Mouse (Mus musculus) limb, embryonic 13.5 days (tissue): ENCODE data around the gene Rpp25. TPM values are rescaled to one million over a fixed set of nuclear protein-coding genes. Genes with fewer than 3 reads are reported as not detected.

Experiments
- ATAC-seq: fragments of 200-750 bp; cut with Nextera tagmentation; 2 replicates; pipeline ENCODE4 v1.8.0; 2017; ENCODE audit warnings: low read depth, moderate number of reproducible peaks, moderate TSS enrichment; ENCODE audit not compliant: low FRiP score
- H3K27ac ChIP-seq: fragments of 300-500 bp; sonication (generic); 2 replicates; pipeline ENCODE4 v1.5.1; 2015; ENCODE audit warnings: inconsistent platforms, mild to moderate bottlenecking, moderate library complexity
- H3K27me3 ChIP-seq: fragments of 300-500 bp; sonication (generic); 2 replicates; pipeline ENCODE4 v1.6.1; 2015; ENCODE audit warnings: mild to moderate bottlenecking, inconsistent platforms
- H3K36me3 ChIP-seq: fragments of 300-500 bp; sonication (generic); 2 replicates; pipeline ENCODE4 v1.6.1; 2015; ENCODE audit warnings: inconsistent platforms, mild to moderate bottlenecking, moderate library complexity
- H3K4me1 ChIP-seq: fragments of 300-500 bp; sonication (generic); 2 replicates; pipeline ENCODE4 v1.6.1; 2015; ENCODE audit warnings: inconsistent platforms
- H3K4me2 ChIP-seq: fragments of 300-500 bp; sonication (generic); replicated peaks from 2 replicates; pipeline ENCODE4 v1.6.1; 2015; ENCODE audit warnings: inconsistent platforms, mild to moderate bottlenecking, moderate library complexity
- H3K4me3 ChIP-seq: fragments of 300-500 bp; sonication (generic); 2 replicates; pipeline ENCODE4 v1.5.1; 2015; ENCODE audit warnings: moderate library complexity, mild to moderate bottlenecking, inconsistent platforms
- H3K9ac ChIP-seq: fragments of 300-500 bp; sonication (generic); 2 replicates; pipeline ENCODE4 v1.6.1; 2015; ENCODE audit warnings: mild to moderate bottlenecking, inconsistent platforms
- H3K9me3 ChIP-seq: fragments of 300-500 bp; sonication (generic); 2 replicates; pipeline ENCODE4 v1.6.1; 2016; ENCODE audit warnings: inconsistent platforms
- WGBS: fragments of 180-500 bp; shearing (Covaris S2); methylation state at CpG from one replicate; pipeline ENCODE4 v1.1.7; 2015; 5-methylcytosine and 5-hydroxymethylcytosine counted together
- polyA plus RNA-seq: library from polyadenylated mRNA; unstranded; fragments of >200 nt; fragmentation: Nextera tagmentation; extraction: Ambion mirVana; gene quantifications from 2 replicates; pipeline ENCODE4 v1.2.1, GENCODE M21; 2015

Gene Rpp25
- polyA plus RNA-seq, 1 experiment from 2014 or later: 1.9 TPM

DNA sequence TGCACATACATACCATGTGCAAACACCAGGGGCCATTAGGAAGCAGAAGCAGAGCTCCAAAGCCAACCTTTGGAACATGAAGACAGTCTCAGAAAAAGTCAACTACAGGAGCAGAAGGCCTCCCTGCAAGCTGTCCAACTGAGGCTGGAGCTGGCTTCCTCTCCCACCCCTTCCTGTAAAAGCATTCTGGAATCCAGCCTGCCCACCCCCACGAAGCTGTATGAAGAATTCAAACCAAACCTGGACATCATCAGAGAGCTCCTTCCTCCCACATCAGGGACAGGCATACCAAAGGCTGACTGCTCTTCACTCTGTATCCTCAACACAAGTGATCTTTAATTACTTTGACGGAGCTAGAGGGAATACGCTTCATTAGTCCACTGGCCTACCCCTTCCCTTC lies 40.1 kb downstream of the Rpp25 start:
- Histone ChIP-seq H3K27me3 (no peaks in the 10 kb centered on the region), H3K4me2 (no peak overlapping the region), H3K9me3 (no peaks in the 10 kb centered on the region), H3K27ac (no peak overlapping the region), H3K4me1 (peaks cover 5% of the 10 kb centered on the region), H3K36me3 (peaks cover 96% of the 10 kb centered on the region), H3K4me3 (no peak overlapping the region), H3K9ac (no peak overlapping the region)
- ATAC-seq: no peak
- 85% methylated on average over 3 of the region's 3 CpGs for WGBS

DNA sequence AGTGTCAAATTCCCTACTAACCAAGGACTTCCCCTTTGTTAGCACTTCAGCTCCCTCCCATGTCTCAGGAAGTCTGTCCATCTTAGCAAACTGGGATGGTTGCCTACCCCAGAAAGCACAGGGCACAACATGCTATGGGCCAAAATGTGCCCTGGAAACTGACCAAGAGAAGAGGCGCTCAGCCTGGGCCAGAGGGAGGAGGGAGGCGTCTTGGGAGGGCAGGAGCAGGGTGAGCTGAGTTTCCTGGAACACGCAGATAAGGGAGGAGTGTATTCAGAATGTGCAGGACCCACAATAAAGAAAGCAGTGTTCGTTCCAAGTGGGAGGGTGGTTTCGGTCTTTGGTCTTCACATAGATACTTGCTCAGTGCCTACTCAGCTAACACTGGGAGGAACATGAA lies 43.5 kb downstream of the Rpp25 start:
- Histone ChIP-seq H3K4me1 (peaks cover 7% of the 10 kb centered on the region), H3K9me3 (no peaks in the 10 kb centered on the region), H3K4me3 (no peak overlapping the region), H3K9ac (no peak overlapping the region), H3K36me3 (peaks cover 83% of the 10 kb centered on the region), H3K4me2 (no peak overlapping the region), H3K27ac (no peak overlapping the region), H3K27me3 (no peaks in the 10 kb centered on the region)
- ATAC-seq: no peak
- WGBS: 92% methylated on average over 5 of the region's 5 CpGs

DNA sequence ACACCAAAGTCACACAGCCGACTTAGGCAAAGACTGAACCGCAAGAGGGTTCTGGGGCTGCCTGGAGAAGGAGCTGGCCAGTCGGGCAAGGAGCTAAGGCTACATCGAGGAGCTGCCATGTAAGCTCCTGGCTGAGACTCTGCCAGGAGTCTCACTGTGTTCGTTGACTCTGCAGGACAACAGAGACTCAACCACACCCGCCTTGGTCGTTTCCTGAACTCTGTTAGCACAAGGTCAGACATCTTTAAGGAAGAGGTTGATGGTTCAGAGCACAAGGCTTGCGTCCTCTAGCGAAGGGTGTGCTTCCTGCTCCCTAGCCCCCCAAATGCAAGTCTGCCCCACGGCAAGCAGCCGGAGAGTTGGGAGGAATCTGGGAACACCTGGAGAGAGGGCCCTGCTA lies 44.0 kb downstream of the Rpp25 start:
- WGBS: 91% methylated on average over 11 of the region's 11 CpGs
- no peak overlapping the region for H3K27ac ChIP-seq
- no peak for ATAC-seq
- H3K4me3 ChIP-seq: no peak overlapping the region
- peaks cover 7% of the 10 kb centered on the region for H3K4me1 ChIP-seq
- H3K36me3 ChIP-seq: peaks cover 77% of the 10 kb centered on the region
- no peaks in the 10 kb centered on the region for H3K9me3 ChIP-seq
- H3K27me3 ChIP-seq: no peaks in the 10 kb centered on the region
- H3K4me2 ChIP-seq: no peak overlapping the region
- H3K9ac ChIP-seq: no peak overlapping the region

DNA sequence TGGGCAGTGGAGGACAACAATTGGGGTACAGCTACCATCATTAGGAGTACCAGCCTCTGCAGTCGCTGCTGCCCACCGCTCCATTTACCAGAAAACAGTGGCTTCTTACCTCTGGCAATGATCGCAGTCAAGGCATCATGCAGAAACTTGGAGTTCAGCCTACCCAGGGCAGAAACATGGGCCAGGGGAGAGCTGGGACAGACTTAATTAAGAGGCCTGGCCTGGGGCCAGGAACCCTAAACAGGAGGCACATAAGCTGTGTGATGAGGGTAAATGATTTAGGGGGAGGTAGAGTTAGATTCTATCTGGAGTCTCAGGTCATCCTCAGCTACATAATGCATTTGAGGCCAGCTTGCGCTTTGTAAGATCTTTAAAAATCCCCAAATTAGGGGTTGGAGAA lies 45.4 kb downstream of the Rpp25 start:
- Histone ChIP-seq H3K4me1 (peaks cover 7% of the 10 kb centered on the region), H3K27me3 (no peaks in the 10 kb centered on the region), H3K4me2 (no peak overlapping the region), H3K4me3 (no peak overlapping the region), H3K36me3 (peaks cover 64% of the 10 kb centered on the region), H3K9ac (no peak overlapping the region; the same call in 1 of the 2 replicates), H3K9me3 (no peaks in the 10 kb centered on the region), H3K27ac (no peak overlapping the region)
- ATAC-seq: no peak
- WGBS: 90% methylated on average over 4 of the region's 4 CpGs

DNA sequence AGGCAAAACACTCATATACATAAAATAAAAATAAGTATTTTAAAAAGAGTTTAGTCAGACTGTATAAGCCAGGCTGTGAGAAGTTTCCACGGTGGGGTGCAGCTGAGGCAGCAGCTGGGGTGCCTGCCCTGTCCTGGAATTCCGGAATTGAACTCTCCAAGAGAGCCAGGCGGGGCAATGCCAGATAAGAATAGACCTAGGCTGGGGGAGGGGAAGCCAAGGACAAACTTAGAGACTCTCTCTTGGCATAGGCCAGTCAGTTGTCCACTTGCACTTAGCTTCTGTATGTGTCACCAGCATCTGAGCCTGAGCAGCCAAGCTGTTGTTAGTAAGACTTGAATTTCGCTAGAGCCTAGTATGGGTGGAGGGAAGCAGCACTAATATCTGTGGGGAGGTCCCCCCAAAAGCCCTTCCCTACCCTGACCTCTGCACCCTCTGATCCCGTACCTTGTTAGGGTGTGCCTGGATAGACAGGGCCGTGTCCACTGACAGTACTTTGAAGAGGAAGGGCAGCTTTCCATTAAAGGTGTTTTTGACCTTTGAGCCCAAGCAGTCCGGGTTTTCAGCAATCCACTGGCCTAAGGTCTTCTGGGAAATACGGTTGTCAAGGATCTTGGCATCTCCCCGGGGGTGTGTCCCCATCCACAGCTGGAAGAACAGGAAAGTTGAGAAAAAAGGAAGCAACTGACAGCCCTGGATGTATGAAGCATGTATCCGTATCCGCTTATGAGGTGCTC lies 46.5 kb downstream of the Rpp25 start:
- no peak overlapping the region for H3K4me3 ChIP-seq
- H3K9ac ChIP-seq: no peak overlapping the region
- no peaks in the 10 kb centered on the region for H3K9me3 ChIP-seq
- 88% methylated on average over 11 of the region's 11 CpGs for WGBS
- no peaks in the 10 kb centered on the region for H3K27me3 ChIP-seq
- H3K27ac ChIP-seq: no peak overlapping the region
- ATAC-seq: peak; percentile 25
- H3K4me1 ChIP-seq: peaks cover 7% of the 10 kb centered on the region
- H3K4me2 ChIP-seq: no peak overlapping the region
- peaks cover 53% of the 10 kb centered on the region for H3K36me3 ChIP-seq

DNA sequence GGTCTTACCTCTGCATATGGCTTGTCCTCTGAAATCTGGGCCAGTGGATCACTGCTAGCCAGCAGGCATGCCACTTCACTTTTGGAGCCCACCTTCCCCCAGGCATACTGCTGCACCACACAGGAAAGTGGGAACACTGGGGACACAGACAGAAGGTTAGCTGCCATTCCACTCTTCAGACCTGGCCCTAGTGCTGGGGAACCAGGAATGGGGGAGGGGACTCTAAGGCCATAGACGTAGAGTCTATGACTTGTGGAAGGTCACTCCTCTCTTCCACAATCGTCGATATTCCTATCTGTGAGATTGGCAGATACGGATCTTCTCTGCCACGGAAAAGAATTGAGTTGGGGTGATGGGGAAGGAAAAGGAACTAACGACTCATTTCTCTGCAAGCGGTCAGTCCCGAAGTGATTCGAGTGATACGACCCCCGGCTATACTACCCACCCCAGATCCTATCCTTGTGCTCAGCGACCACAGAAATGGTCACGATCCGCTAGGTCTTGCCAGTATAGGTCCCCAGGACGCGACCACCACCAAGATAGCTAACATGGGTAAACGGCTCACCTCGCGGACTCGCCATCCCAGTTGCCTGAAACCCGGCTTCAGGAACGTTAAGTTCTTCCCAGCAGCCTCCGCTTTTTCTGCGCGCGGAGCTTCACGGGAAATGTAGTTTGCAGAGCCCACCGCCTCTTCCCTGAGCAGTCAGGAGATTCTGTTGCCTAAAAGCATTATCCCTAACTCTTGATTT lies 48.5 kb downstream of the Rpp25 start, which contains the start of gene Mpi:
Gene Mpi (minus strand): TSS at position 625 of the 749 bp plus-strand sequence.
- H3K4me1 ChIP-seq: peaks cover 7% of the 10 kb centered on the region
- peaks cover 33% of the 10 kb centered on the region for H3K36me3 ChIP-seq
- ATAC-seq: peak; percentile 48; the same call in 1 of the 2 replicates
- H3K4me2 ChIP-seq: peak within 1 kb of the TSS; percentile 78
- H3K27me3 ChIP-seq: no peaks in the 10 kb centered on the region
- H3K9ac ChIP-seq: peak within 1 kb of the TSS; percentile 77
- peak within 1 kb of the TSS; percentile 68 for H3K4me3 ChIP-seq
- no peak within 1 kb of the TSS for H3K27ac ChIP-seq
- no peaks in the 10 kb centered on the region for H3K9me3 ChIP-seq
- WGBS: under 1% methylated on average over 28 of the region's 28 CpGs

DNA sequence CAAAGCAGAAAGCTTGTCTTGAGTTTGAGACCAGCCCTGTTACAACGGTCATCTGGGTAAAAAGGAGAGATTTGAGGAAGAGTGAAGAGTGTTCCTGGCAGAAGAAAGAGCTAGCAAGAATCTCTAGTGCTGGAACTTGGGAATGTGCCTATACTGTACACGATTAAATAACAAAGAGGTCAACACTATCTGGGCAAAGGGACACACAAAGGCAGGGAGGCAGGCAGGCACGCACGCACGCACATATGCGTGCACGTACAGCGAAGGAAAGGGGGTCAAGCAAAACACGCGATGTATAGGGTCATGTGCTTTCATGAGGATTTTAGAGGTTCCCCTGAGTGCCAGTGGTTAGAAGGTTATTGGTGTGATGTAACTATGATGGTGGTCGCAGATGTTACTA lies 49.3 kb downstream of the Rpp25 start:
- Histone ChIP-seq H3K36me3 (peaks cover 25% of the 10 kb centered on the region), H3K4me1 (peaks cover 7% of the 10 kb centered on the region), H3K9me3 (no peaks in the 10 kb centered on the region), H3K27me3 (no peaks in the 10 kb centered on the region), H3K27ac (no peak overlapping the region), H3K4me2 (no peak overlapping the region), H3K9ac (no peak overlapping the region), H3K4me3 (no peak overlapping the region)
- WGBS: 73% methylated on average over 11 of the region's 11 CpGs
- no peak for ATAC-seq

DNA sequence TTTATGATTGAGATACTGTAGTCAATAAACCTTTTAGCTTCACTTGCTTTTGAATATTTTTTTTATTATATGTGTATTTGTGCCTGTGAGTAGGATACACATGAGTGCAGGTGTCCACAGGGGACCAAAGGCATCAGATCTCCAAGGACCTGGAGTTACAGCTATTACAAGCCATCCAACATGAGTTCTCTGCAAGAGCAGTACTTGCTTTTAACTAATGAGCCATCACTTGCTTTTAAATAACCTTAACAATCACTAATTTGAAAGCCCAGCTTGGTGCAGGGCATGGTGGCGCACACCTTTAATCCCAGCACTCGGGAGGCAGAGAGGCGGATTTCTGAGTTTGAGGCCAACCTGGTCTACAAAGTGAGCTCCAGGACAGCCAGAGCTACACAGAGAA lies 50.9 kb downstream of the Rpp25 start:
- ATAC-seq: no peak
- no peak overlapping the region for H3K4me2 ChIP-seq
- H3K9ac ChIP-seq: no peak overlapping the region
- H3K9me3 ChIP-seq: no peaks in the 10 kb centered on the region
- peaks cover 8% of the 10 kb centered on the region for H3K36me3 ChIP-seq
- H3K27ac ChIP-seq: no peak overlapping the region
- H3K4me1 ChIP-seq: peaks cover 7% of the 10 kb centered on the region
- peaks cover 2% of the 10 kb centered on the region; the same call in 1 of the 2 replicates for H3K27me3 ChIP-seq
- 39% methylated on average over 3 of the region's 3 CpGs for WGBS
- H3K4me3 ChIP-seq: no peak overlapping the region

Other genes with a start within 250 kb of the Rpp25 start
- gene 1700017B05Rik, start 241.4 kb upstream of the Rpp25 start, polyA plus RNA-seq: 16.5 and 17.6 TPM in 2 replicates
- gene Ppcdc, start 63.9 kb upstream of the Rpp25 start, polyA plus RNA-seq: 26.8 and 30.0 TPM in 2 replicates
- 12.2 and 12.9 TPM in 2 replicates for gene Scamp5, start 36.0 kb upstream of the Rpp25 start, polyA plus RNA-seq
- 495 and 497 TPM in 2 replicates for gene Cox5a, start 17.2 kb downstream of the Rpp25 start, polyA plus RNA-seq
- 24.2 and 26.8 TPM in 2 replicates for gene Fam219b, start 33.5 kb downstream of the Rpp25 start, polyA plus RNA-seq
- gene Mpi, start 48.7 kb downstream of the Rpp25 start, polyA plus RNA-seq: 56.3 and 58.8 TPM in 2 replicates
- 67.1 and 69.1 TPM in 2 replicates for gene Scamp2, start 56.9 kb downstream of the Rpp25 start, polyA plus RNA-seq
- gene Ulk3, start 85.4 kb downstream of the Rpp25 start, polyA plus RNA-seq: 21.0 and 21.4 TPM in 2 replicates
- gene Cplx3, start 102.3 kb downstream of the Rpp25 start, polyA plus RNA-seq: not detected in 2 replicates
- gene Lman1l, start 116.7 kb downstream of the Rpp25 start, polyA plus RNA-seq: not detected in 2 replicates
- gene Csk, start 149.6 kb downstream of the Rpp25 start, polyA plus RNA-seq: 32.6 and 32.7 TPM in 2 replicates
- gene Cyp1a2, start 179.7 kb downstream of the Rpp25 start, polyA plus RNA-seq: not detected in 2 replicates
- not detected in 2 replicates for gene Cyp1a1, start 183.9 kb downstream of the Rpp25 start, polyA plus RNA-seq
- gene Edc3, start 204.5 kb downstream of the Rpp25 start, polyA plus RNA-seq: 39.3 TPM in 2 replicates